Mouse (Mus musculus): ENCODE measurements around the gene Ngly1. TPM values are rescaled to one million over a fixed set of nuclear protein-coding genes. Genes with fewer than 3 reads are reported as not detected.
A peak's percentile ranks its signal among the peaks of the same experiment; 100 is the strongest.
"Not testable (repeated sequence)": the region's sequence is repeated elsewhere in the genome, so short reads cannot be mapped to it uniquely, and the experiment has no call there.

The Ngly1 gene
- total RNA-seq, 1 experiment from 2014 or later = 54.6 TPM

GRCm38 (mm10) chr14:16260541-16260940, 11.5 kb downstream of the Ngly1 start:
- no peak for DNase-seq

- DNase-seq = no peak
Observed at GRCm38 (mm10) chr14:16261869-16262268, 12.8 kb downstream of the Ngly1 start.

- DNase-seq = no peak
Observed at GRCm38 (mm10) chr14:16267028-16267427, 17.9 kb downstream of the Ngly1 start.

GRCm38 (mm10) chr14:16269776-16270175, 20.7 kb downstream of the Ngly1 start:
- DNase-seq = no peak

- DNase-seq = no peak
Observed at GRCm38 (mm10) chr14:16273677-16274076, 24.6 kb downstream of the Ngly1 start.

- DNase-seq = peak; percentile 9
Observed at GRCm38 (mm10) chr14:16279196-16279595, 30.1 kb downstream of the Ngly1 start.

GRCm38 (mm10) chr14:16283966-16284365, 34.9 kb downstream of the Ngly1 start:
- no peak for DNase-seq

- no peak for DNase-seq
Observed at GRCm38 (mm10) chr14:16292371-16292770, 43.3 kb downstream of the Ngly1 start.

- DNase-seq = no peak
Observed at GRCm38 (mm10) chr14:16293015-16293414, 43.9 kb downstream of the Ngly1 start.

GRCm38 (mm10) chr14:16293921-16294320, 44.8 kb downstream of the Ngly1 start:
- no peak for DNase-seq

- no peak for DNase-seq
Observed at GRCm38 (mm10) chr14:16296816-16297468, 47.9 kb downstream of the Ngly1 start.

- DNase-seq = no peak
Observed at GRCm38 (mm10) chr14:16301735-16302134, 52.7 kb downstream of the Ngly1 start.

GRCm38 (mm10) chr14:16302688-16303087, 53.6 kb downstream of the Ngly1 start:
- no peak for DNase-seq

- no peak for DNase-seq
Observed at GRCm38 (mm10) chr14:16310791-16311190, 61.7 kb downstream of the Ngly1 start.

- no peak for DNase-seq
Observed at GRCm38 (mm10) chr14:16312599-16312998, 63.5 kb downstream of the Ngly1 start.

- DNase-seq = not testable (repeated sequence)
Observed at GRCm38 (mm10) chr14:16313073-16313472, 64.0 kb downstream of the Ngly1 start.

GRCm38 (mm10) chr14:16313936-16314521, 64.9 kb downstream of the Ngly1 start:
- DNase-seq = no peak

- no peak for DNase-seq
Observed at GRCm38 (mm10) chr14:16314842-16315241, 65.8 kb downstream of the Ngly1 start.

- DNase-seq = no peak
Observed at GRCm38 (mm10) chr14:16316715-16317114, 67.6 kb downstream of the Ngly1 start.

- DNase-seq = no peak
Observed at GRCm38 (mm10) chr14:16319818-16320217, 70.7 kb downstream of the Ngly1 start.

GRCm38 (mm10) chr14:16324394-16324793, 75.3 kb downstream of the Ngly1 start:
- no peak for DNase-seq

- no peak for DNase-seq
Observed at GRCm38 (mm10) chr14:16325208-16325607, 76.1 kb downstream of the Ngly1 start.

GRCm38 (mm10) chr14:16328531-16328930, 79.5 kb downstream of the Ngly1 start:
- peak; percentile 55 for DNase-seq

- no peak for DNase-seq
Observed at GRCm38 (mm10) chr14:16328959-16329480, 79.9 kb downstream of the Ngly1 start.

Measured in adrenal gland, postnatal 14 days (tissue).